Mouse (Mus musculus): ENCODE data around the gene Dclk3.
A peak's percentile ranks its signal among the peaks of the same experiment; 100 is the strongest.

Dclk3 gene

DNA sequence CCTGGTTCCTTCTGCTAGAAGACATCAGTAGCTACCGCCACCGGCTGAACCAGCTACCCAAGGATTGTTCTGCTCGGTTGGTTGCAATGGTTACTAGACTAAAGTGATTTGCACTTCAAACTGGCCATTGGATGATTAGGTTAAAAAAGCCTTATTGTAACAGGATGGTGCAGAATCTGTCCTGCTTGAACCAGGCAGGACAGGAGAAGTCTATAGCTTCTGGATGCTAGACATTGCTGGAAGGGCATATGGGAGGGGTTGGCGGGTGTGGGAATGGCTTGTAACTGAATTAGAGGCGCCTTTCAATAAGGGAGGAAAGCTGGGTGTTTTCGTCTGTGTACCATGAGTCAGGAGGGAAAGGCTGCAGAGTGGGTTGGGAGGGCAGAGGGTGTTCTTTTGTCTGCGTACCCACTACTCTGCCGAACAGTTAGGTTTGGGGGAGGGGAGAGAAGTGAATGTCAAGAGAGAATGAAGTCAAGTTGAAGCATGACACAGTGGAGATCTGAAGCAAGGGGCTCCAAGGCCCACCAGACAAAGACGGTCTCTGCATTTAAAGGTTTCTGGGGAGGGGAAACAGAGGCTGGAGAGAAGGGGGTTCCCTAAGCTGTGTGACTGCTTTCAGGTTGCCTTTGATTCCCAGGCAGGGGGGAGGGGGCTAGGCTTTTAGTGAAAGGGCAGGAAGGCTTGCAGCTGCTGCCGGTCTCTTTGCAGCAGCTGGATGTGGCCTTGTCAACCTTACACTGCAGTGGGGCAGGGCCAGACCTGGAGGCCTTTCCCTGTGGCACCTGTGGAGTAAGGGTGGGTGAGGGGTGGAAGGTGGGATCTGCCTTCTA, 48.0 kb downstream of the Dclk3 start:
- no peak for DNase-seq (ENCODE audit: low spot score)

GRCm38 (mm10) chr9:111490583-111490982, 51.7 kb downstream of the Dclk3 start:
- DNase-seq (ENCODE audit: low spot score): no peak

DNA sequence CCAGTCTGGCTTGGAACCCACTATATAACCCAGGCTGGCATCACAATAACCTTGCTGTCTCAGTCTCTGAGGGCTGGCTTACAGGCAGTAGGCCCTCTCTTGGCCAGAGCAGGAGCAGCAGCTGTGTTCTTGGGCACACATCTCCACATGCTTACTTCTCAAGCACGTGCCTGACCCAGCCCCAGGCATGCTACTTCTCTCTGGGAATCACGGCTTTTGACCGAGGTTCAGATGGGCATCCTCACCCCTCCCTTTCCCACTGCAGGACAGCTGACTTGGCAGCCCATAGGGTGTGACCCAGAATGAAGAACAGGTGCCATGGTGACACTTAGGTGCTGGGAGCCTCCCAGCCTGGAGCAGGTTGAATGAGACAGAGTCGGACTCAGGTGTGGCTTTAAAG, 52.4 kb downstream of the Dclk3 start:
- DNase-seq (ENCODE audit: low spot score): no peak

GRCm38 (mm10) chr9:111493490-111493889, 54.6 kb downstream of the Dclk3 start:
- DNase-seq (ENCODE audit: low spot score): no peak

DNA sequence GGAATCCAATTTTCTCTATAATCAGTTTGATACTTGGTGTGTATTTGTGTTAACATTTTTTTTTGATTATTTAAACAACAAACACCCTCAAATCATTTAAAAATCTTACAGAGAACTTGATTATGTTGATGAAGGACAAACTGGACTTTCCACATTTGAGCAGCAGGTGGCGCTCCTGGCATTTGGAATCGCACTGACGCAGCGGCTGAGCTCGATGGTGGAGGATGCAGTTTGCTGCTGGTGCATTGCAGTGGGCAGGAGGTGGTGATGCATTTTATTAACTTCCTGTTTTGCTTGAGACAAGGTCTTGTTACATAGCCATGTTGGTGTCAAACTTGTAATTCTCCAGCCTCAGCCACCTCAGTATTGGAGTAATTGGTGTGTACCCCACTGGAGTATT, 56.7 kb downstream of the Dclk3 start:
- DNase-seq (ENCODE audit: low spot score): no peak

DNA sequence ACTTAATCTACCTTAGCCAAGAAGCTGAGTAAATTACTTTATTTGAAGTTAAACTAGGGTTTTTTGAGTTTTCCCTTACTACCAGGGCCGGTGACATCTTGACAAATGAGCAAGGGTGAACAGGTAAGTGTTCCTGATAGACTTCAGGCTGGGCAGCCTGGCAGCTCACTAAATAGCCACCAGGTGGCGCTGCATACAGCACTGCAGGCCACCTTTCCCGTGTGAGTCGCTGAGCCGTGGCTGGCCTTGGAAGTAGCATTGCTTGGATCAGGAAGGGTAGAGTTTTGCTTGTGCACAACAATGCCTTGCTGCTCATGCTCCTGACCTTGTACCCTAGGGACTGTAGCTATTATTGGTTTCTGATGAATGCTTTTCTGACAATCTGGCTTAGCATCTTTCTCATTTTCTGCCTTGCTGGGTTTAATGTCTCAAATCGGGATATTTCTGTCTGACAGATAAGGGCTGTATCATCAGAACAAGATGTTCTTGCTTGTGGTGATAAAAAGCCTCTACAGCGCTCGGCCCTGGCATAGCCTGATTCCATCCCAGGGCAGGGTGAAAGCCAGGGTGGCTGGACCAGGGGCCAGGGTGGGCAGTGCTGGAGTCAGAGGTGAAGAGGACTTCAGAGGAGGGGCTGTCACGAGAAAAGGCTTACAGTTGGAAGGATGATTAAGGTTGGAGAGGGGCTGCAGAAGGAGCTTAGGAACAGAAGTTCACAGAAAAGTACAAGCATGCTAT, 58.4 kb downstream of the Dclk3 start:
- DNase-seq (ENCODE audit: low spot score): peak; percentile 45

DNA sequence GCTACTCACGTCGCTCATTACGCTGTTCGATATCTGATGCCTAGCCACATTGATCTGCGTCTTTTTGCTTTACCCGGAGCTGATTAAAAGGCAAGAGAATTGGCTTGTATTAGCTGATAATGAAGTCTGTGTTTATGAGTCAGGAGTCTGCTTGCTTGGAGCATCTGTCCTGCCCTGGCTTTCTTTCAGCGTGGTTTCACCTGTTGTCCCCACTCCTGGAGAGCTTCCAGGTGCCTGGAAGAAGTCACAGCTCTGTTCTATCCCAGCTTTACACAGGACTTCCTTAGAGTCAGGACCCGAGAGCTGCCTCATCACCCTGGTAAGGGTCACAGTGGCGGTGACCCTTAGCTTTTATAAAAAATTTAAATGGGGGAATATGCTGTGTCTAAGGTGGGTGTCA, 61.3 kb downstream of the Dclk3 start:
- no peak for DNase-seq (ENCODE audit: low spot score)

DNA sequence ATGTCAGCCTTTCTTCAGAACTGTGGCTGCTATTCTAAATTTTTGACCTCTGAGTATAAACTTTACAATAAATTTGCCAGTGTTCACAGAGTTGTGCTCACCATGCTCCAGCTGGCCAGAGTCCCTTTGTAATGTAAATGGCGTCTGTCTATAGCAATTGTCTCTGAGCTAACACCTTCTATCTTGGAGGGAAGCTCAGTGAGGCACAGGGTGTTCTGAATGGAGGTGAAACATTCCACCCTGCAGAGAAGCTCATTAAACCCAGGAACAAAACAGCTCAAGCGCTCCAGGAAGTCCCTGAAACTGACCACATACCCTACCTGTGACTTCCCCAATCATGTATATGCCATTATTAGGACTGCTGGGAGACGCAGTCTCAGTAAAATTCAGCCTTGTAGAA, 67.2 kb downstream of the Dclk3 start:
- no peak for DNase-seq (ENCODE audit: low spot score)

GRCm38 (mm10) chr9:111514586-111515473, 75.9 kb downstream of the Dclk3 start:
- no peak for DNase-seq (ENCODE audit: low spot score)

GRCm38 (mm10) chr9:111515536-111515935, 76.7 kb downstream of the Dclk3 start:
- no peak for DNase-seq (ENCODE audit: low spot score)

DNA sequence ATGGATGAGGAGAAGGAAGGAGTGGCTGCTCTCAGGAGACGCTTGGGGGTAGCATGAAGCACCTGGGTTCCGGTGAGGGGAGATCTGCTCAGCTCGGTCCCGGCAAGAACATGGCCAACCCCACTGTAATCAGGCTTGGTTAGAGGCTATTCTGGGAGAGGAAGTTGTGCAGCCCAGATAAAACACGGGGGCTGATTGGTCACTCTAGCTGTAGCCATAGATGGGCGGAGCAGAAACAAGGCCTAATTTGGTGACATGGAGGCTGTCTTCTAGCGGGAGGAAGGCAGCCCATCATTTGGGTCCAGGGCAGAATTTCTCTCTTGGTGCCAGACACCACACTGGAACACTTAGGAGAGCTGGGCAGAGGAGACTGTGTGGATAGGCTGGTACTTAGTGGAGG, 83.3 kb downstream of the Dclk3 start:
- DNase-seq (ENCODE audit: low spot score): no peak

GRCm38 (mm10) chr9:111523111-111523510, 84.2 kb downstream of the Dclk3 start:
- no peak for DNase-seq (ENCODE audit: low spot score)

DNA sequence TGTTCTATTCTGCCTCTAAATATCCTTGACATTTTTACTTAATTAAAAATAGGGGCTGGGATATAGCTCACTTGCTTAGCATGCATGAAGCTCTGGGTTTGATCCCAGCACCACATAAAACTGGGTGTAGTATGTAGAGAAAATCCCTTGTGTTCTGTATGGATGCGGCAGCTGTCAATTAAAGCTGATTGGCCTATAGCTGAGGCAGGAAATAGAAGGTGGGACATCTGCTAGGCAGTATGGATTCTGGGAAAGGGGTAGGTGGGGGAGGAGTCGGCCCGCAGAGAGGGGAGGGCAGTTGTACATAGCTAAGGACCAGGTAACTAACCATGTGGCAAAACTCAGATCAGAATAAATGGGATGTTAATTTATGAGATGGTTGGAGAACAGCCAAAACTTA, 85.0 kb downstream of the Dclk3 start:
- no peak for DNase-seq (ENCODE audit: low spot score)

GRCm38 (mm10) chr9:111534744-111535423, 96.0 kb downstream of the Dclk3 start:
- no peak for DNase-seq (ENCODE audit: low spot score)

DNA sequence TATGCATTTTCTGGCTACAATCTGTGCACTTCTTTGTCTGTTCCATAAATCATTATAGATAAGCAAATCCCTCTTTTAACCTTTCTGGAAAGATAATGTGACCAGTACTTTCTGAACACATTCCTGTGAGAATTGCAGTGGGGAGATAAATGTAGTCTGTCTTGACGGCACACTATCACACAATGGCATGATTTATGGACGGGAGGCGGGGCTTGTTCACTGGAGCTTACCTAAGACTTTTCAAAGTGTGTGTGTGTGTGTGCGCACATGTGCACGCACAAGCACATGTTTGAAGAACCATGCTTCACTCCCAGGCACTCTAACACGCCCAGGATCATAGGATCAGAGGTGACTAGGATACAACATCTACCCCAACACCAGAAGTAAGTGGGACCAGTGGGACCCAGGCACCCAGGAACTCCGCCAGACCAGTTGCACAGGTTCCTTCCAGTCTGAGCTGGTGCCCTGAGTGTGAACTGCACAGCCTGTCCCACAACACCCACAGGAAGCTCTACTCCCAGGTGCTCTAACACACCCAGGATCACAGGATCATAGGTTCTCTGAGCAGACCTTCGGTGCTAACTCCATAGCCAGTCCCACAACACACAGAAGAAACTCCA, 96.7 kb downstream of the Dclk3 start:
- no peak for DNase-seq (ENCODE audit: low spot score)
